Mouse (Mus musculus) T-helper 1 cell (primary cell): ENCODE measurements around the gene Tmub1.

Experiments used
- in situ Hi-C: fragments of 300-600 bp; cut with MboI, MseI; formaldehyde crosslinking; loops from one replicate; pipeline ENCODE4 v1.15.1; 2025; ENCODE audit warnings: high pct_unique_total_duplicates

Tmub1 gene

DNA sequence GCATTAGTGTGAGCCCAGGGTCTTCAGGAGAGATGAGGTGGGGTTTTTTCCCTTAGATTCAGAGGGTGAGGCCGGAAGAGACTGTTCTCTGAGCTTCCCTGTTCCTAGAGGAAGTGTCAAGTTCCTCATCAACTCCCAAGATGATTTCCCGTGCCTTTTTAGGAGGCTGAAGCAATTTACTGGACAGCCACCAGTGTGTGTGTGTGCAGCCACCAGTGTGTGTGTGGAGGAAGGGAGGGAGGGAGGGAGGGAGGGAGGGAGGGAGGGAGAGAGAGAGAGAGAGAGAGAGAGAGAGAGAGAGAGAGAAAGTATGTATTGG is 6.3 kb upstream of the Tmub1 start:
- in situ Hi-C loops, result no loop called here

DNA sequence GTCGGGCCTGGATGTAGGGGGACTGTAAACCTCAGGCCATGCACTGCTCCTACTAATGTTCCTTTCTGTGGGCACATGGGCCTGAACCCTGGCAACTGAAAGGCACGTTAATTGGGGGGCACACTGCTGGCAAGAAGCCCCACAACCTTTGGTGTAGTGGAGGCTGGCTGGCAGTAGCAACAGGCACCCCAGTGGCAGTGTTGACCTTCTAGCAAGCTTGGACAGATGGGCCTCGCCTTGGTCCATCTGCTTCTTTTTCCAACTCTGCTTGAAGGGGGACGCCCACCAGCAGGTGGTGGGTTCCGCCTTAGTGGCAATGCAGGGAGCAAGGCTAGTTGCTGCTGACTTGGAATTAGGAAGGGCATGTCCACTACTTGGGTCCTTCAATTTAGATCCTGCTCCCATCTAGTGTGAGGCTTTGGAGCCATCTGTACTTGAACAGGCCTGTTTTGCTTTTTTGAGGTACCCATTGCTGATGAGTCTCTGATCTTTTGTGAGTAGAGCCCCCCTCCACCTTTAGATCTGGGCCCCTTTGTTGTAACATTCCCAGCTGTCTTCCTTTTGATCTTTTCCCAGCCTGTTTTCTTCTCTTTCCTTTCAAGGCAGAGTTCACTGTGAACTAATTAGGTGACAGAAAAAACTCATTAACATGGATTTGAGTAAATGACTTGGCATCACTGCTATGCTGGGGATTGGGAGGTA is 5.8 kb upstream of the Tmub1 start:
- in situ Hi-C loops, result no loop called here

GRCm38 (mm10) chr5:24452691-24453233 is 5.1 kb upstream of the Tmub1 start:
- in situ Hi-C loops, result no loop called here

DNA sequence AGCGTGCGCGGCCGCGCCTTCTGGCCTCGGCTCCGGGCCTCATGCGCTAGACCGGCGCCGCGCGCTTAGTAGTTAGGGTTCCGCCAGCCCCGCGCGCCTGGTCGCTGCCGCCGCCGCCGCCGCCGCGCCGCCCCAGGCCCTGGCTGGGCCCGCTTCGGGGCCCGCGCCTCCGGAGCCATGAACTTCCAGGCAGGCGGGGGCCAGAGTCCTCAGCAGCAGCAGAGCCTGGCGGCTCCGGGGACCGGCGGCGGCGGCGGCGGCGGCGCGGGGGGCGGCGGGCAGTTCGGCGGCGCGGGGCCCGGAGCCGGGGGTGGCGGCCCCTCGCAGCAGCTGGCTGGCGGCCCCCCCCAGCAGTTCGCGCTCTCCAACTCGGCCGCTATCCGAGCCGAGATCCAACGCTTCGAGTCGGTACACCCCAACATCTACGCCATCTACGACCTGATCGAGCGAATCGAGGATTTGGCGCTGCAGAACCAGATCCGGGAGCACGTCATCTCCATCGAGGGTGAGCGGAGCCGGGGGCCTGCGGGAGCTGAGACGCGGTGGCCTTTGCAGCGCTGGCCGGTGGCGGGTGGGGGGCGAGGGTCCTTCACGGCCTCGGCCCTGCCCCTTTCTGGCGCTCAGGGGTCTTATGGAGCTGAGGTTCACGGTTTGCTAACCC is 4.5 kb upstream of the Tmub1 start, which contains the start of gene Agap3:
Gene Agap3, plus strand, starts transcription at position 148 of the 661 bp plus-strand sequence.
- in situ Hi-C loops, result no loop called here

DNA sequence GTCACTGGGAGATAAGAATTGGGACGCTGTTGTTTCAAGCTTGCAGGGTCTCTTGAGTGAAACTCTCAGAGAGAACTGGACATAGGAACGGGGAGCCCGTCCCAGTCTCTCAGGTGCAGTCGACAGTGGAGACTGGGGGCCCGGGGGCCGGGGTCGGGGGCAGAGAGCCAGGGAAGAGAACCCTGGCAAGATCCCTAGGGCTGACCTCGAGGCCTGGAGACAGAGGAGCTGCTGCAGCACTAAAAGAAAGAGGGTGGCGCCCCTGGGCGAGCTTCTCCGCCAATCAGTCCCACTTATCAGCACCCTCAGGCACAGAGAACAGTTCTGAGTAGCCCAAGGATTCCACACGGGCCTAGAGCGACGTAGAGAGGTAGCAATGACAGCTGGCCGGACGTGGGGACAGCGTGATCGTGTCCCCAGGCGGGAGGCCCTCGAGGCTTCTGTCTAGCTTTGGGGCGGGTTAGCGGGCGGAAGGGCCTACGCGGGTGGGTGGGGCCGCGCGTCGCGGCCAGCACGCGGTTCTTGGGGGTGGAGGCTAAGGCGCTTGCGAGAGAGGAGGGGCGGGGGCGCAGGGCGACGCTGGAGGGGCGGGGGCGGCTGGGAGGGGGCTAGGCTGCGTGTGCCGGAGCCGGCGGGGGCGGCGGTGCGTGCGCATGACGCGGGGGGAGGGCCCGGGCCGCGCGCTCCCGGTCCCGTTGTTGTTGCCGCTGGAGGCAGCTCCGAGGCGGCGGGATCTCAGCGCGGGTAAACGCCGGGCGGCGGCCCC is 3.8 kb upstream of the Tmub1 start:
- in situ Hi-C loops, result no loop called here

DNA sequence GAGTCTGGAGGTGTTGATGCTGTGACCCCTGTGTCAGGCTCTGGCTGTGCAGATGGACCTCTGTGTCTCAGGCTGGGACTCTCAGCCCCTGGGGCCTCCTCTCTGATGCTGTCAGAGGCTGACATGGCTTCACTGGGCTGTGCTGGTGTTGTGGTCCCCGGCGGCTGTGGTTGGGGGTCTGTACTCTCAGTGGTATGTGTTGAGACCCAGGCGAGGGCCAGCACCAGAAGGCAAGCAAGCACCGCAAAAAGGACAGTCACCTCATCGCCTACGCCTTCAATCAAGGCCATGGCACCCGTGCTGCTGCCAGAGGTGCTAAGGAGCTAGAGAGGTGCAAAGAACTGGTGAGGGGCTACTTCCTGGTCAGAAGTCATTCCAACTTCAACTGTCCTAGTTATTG is 1.0 kb downstream of the Tmub1 start:
- in situ Hi-C loops, result loop anchor here (5.0 kb wide), 1 partner anchor 599 kb away; no protein-coding TSS in a partner anchor

- in situ Hi-C loops, result loop anchor here (5.0 kb wide), 1 partner anchor 598 kb away; no protein-coding TSS in a partner anchor
These were observed 2.1 kb downstream of the Tmub1 start for GRCm38 (mm10) chr5:24445428-24446080.

DNA sequence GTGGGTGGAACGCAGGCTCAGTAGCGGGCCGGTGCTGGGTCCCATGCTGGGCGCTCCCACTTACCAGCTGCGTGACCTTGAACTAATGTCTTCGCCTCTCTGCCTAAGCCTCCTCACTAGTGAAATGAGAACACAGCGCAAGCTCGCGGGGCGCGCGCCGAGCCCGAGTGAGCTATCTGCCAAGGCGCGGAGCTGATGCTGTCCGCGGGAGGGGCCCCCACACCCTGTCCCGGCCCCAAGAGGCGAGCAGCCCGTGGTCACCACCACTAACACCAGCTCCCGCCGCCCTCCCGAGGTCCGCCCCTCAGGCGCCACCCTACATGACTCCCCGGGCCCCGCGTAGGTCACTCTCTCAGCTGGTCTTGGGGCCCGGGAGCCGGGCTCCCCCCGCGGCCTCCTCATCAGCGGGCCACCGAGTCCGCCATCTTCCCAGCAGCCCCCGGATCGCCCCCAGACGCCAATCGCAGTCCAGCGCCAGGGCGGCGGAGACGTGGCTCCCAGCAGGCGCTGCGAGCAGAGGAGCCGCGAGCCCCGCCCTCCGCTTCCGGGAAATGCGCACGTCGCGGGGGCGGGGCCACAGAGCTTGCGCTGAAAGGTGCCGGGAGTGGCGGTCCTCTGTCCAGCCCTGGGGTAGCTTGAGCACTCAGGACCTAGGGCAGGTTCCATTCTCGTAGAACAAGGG is 2.8 kb downstream of the Tmub1 start, which contains the start of gene Fastk:
Gene Fastk, minus strand, starts transcription at position 542 of the 682 bp plus-strand sequence.
- in situ Hi-C loops, result loop anchor here (5.0 kb wide), 1 partner anchor 598 kb away; no protein-coding TSS in a partner anchor

- in situ Hi-C loops, result no loop called here
These were observed 3.7 kb downstream of the Tmub1 start for GRCm38 (mm10) chr5:24443927-24444326.

DNA sequence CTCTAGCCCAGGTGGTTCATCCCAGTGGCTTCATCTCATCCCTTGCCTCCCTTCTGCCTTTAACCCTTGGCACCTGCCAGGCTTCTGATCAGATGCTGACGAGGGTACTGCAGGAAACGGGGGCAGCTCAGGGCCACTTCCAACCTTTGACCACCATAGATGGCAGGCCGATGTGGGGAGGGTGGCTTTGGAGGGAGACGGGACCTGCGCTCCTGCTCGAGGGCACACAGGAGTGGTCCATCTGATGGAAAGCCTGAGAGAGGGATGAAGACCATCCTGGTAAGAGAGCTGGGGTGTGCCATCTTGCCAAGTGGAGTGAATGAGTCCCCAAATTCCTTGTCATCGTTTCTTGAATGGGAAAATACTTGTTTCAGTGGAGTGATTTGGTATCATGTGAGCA is 4.5 kb downstream of the Tmub1 start:
- in situ Hi-C loops, result no loop called here

DNA sequence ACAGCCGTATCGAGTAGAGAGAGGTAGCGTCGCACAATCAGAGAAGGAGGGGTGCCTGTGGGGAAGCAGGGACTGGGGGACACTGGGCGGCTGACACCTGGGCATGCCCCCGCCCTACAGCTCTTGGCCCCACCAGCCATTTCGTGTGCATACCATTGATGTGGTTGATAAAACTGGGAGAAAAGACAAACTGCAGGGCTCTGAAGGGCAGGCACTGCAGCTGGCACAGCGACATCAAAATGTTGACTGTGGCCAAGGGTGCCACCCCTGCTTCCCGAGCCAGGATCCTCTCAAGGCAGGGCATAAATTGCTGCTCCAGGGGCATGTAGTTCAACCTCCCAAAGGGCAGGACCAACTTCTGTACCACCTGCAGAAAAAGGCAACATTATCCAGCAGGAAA is 5.6 kb downstream of the Tmub1 start:
- in situ Hi-C loops, result no loop called here

GRCm38 (mm10) chr5:24441187-24441586 is 6.5 kb downstream of the Tmub1 start:
- in situ Hi-C loops, result no loop called here

DNA sequence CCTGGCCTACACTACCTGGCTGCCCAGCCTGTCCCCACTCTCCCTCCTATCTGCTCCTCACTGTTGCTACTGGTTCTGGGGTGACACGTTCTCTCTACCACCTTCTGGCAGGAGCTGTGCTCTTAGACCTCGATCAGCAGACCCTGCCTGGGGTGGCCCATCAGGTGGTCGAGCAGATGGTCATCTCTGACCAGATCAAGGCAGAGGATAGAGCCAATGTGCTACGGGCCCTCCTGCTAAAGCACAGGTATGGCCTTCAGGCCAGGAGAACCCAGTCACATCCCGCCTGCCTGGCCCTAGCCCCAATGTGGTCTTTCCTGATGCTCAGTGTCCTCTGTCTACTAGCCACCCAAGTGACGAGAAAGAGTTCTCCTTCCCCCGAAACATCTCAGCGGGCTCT is 13.7 kb downstream of the Tmub1 start:
- in situ Hi-C loops, result no loop called here

DNA sequence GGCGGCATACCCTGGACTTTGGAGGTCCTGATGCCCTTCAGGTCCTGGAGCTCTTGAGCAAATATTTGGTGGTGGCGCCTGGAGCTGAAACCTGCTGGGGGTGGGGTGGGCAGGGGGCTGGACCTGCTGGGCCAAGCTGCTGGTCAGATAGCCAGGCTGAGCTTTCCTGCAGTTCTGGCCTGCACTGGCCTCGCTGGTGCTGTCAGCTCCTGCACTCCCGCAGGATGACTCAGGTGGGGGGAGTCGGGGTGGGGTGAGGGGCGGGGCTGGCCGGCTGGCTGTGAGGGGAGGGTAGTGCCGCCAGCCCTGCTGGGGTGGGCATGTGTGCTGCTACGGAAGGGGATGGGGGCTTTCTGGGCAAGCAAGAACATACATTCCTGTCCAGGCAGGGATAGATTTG is 19.1 kb downstream of the Tmub1 start:
- in situ Hi-C loops, result no loop called here

GRCm38 (mm10) chr5:24427981-24428402 is 19.7 kb downstream of the Tmub1 start:
- in situ Hi-C loops, result no loop called here

GRCm38 (mm10) chr5:24427285-24427633 is 20.4 kb downstream of the Tmub1 start:
- in situ Hi-C loops, result no loop called here

GRCm38 (mm10) chr5:24426556-24427284 is 20.9 kb downstream of the Tmub1 start:
- in situ Hi-C loops, result no loop called here

DNA sequence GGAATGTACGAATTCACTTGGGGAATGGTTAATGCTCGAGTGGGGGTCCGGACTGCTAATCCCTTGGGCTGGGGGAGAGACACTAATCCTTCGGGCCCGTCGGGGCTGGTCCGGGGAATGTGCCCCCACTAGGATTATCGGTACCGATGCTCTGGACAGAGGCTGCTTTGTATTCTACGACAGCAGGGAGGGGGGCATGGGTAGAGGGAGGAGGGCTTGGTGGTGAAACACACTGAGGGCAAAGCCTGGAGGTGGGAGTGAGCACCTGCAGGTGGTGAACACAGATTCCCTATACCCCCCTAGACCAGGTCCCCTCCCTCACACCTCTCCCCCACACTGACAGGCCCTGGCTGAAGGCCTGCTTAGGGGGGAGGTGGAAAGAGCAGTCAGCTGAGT is 21.6 kb downstream of the Tmub1 start:
- in situ Hi-C loops, result no loop called here

DNA sequence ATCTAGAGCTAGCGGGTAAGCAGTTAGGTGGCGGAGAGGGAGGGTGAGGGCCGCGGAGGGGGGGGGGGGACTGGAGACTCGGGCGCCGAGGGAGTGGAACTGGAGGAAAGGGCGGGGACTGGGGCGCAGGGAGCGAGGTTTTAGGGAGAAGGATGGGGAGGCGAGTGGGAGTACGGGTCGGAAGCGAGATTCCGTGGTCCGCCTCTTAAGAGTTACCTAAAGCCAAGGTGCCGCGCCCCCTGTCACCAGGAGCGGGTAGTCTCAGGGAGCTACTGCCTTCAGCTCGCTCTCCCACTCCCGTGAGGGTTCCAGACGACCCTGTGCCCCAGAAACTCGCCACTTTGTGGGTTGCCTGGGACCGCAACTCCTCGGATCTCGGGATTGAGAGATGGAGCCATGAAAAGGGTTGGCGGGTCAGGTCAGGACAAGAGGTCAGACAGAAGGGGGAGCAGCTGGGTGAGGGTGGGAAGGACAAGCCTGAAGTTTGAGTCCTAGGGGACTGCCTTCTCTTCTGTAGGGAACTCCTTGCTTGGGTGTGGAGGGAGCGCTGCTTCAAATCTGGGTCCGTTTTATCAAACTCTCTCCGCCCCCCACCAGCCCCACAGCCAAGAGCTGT is 22.1 kb downstream of the Tmub1 start:
- in situ Hi-C loops, result no loop called here

DNA sequence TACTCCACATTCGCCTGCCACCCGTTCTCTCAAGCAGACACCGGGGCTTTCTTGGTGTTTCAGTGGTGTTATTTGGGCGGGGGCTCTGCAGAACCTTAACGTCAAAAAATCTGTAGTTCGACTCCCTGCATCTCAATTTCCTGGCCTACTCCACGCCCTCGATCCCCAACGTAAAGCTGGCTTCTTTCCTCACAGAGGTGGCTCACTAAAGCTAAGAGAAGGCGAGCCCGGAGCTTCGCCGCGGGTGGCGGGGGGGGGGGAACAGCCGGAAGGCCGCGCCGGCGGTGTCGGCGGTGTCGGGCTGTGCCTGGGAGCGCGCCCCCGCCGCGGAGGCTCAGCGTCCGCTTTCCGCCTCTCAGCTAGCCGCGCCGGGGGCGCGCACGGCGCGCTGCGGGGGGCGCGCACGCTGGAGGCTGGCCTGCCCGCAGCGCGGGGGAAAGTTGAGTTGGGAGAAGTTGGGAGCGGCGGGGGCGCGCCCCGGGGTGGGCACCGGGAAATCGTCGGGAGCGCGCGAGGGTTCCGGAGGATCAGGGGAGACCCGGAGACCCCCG is 22.7 kb downstream of the Tmub1 start:
- in situ Hi-C loops, result no loop called here
